Mouse (Mus musculus): ENCODE results near the gene Olfr901. TPM values are rescaled to one million over a fixed set of nuclear protein-coding genes. Genes with fewer than 3 reads are reported as not detected.
"Not testable (repeated sequence)": the region's sequence is repeated elsewhere in the genome, so short reads cannot be mapped to it uniquely, and the experiment has no call there.

Olfr901 gene
- not detected for total RNA-seq (2021)

GRCm38 (mm10) chr9:38429155-38429554 lies at the start of gene Olfr901:
Olfr901 (plus strand) TSS chr9:38429455.
- no peak for DNase-seq
- intact Hi-C loops (cut with DNase I): no loop called here

GRCm38 (mm10) chr9:38401398-38401797 lies 27.9 kb upstream of the Olfr901 start, which contains the start of gene Olfr147:
Olfr147 (plus strand) TSS chr9:38401698.
- DNase-seq: no peak
- intact Hi-C loops (cut with DNase I): no loop called here

GRCm38 (mm10) chr9:38407502-38407901 lies 21.8 kb upstream of the Olfr901 start:
- DNase-seq; intact Hi-C loops (cut with DNase I): not testable (repeated sequence)

GRCm38 (mm10) chr9:38413502-38413901 lies 15.8 kb upstream of the Olfr901 start:
- intact Hi-C loops (cut with DNase I): not testable (repeated sequence)
- DNase-seq: peak; percentile 1 to 10

GRCm38 (mm10) chr9:38423801-38424200 lies 5.5 kb upstream of the Olfr901 start:
- DNase-seq: no peak
- intact Hi-C loops (cut with DNase I): no loop called here

- intact Hi-C loops (cut with DNase I): no loop called here
- no peak for DNase-seq
These were observed 2.2 kb upstream of the Olfr901 start for GRCm38 (mm10) chr9:38427026-38427425.

- DNase-seq: no peak
- intact Hi-C loops (cut with DNase I): no loop called here
These were observed 18.1 kb downstream of the Olfr901 start, which contains the start of gene Olfr902 for GRCm38 (mm10) chr9:38447352-38447751. Olfr902 (plus strand) TSS chr9:38447652.

- intact Hi-C loops (cut with DNase I): no loop called here
These were observed 33.6 kb downstream of the Olfr901 start, which contains the start of gene Olfr904 for GRCm38 (mm10) chr9:38462844-38463243. Olfr904 (plus strand) TSS chr9:38463144.

GRCm38 (mm10) chr9:38470807-38471206 lies 41.6 kb downstream of the Olfr901 start, which contains the start of gene Olfr905:
Olfr905 (plus strand) TSS chr9:38471107.
- DNase-seq: no peak
- intact Hi-C loops (cut with DNase I): no loop called here

More at GRCm38 (mm10) chr9:38462844-38463243, 33.6 kb downstream of the Olfr901 start, which contains the start of gene Olfr904:
- no peak for DNase-seq

Other genes with a start within 250 kb of the Olfr901 start
- gene Olfr891, start 248.6 kb upstream of the Olfr901 start, total RNA-seq (2021): not detected
- gene Olfr893, start 221.1 kb upstream of the Olfr901 start, total RNA-seq (2021): not detected
- gene Olfr894, start 211.4 kb upstream of the Olfr901 start, total RNA-seq (2021): not detected
- not detected for gene Olfr143, start 176.7 kb upstream of the Olfr901 start, total RNA-seq (2021)
- gene Olfr895, start 161.6 kb upstream of the Olfr901 start, total RNA-seq (2021): not detected
- gene Olfr896-ps1, start 138.3 kb upstream of the Olfr901 start, total RNA-seq (2021): not detected
- gene Olfr25, start 100.4 kb upstream of the Olfr901 start, total RNA-seq (2021): not detected
- not detected for gene Olfr898, start 81.0 kb upstream of the Olfr901 start, total RNA-seq (2021)
- gene Olfr250, start 62.6 kb upstream of the Olfr901 start, total RNA-seq (2021): not detected
- gene Olfr251, start 52.4 kb upstream of the Olfr901 start, total RNA-seq (2021): not detected
- gene Olfr147, start 27.8 kb upstream of the Olfr901 start, total RNA-seq (2021): not detected
- gene Olfr902, start 18.2 kb downstream of the Olfr901 start, total RNA-seq (2021): not detected
- gene Olfr904, start 33.7 kb downstream of the Olfr901 start, total RNA-seq (2021): not detected
- not detected for gene Olfr905, start 41.7 kb downstream of the Olfr901 start, total RNA-seq (2021)
- gene Olfr906, start 57.6 kb downstream of the Olfr901 start, total RNA-seq (2021): not detected
- gene Olfr907, start 66.3 kb downstream of the Olfr901 start, total RNA-seq (2021): not detected
- not detected for gene Olfr911-ps1, start 92.1 kb downstream of the Olfr901 start, total RNA-seq (2021)
- gene Olfr910, start 108.4 kb downstream of the Olfr901 start, total RNA-seq (2021): not detected
- gene Olfr912, start 150.7 kb downstream of the Olfr901 start, total RNA-seq (2021): not detected
- not detected for gene Olfr913, start 163.3 kb downstream of the Olfr901 start, total RNA-seq (2021)
- not detected for gene Olfr914, start 175.6 kb downstream of the Olfr901 start, total RNA-seq (2021)
- not detected for gene Olfr916, start 230.4 kb downstream of the Olfr901 start, total RNA-seq (2021)
- not detected for gene Olfr917, start 236.4 kb downstream of the Olfr901 start, total RNA-seq (2021)
- not detected for gene Olfr918, start 245.1 kb downstream of the Olfr901 start, total RNA-seq (2021)